Mouse (Mus musculus): ENCODE data around the gene Lrp1.

Lrp1 gene

GRCm38 (mm10) chr10:127652906-127653638 lies 32.1 kb upstream of the Lrp1 start:
- no peak for DNase-seq (ENCODE audit: low spot score in 2 of 2)

GRCm38 (mm10) chr10:127645791-127646190 lies 24.8 kb upstream of the Lrp1 start:
- DNase-seq (ENCODE audit: low spot score in 2 of 2): no peak

- peak; percentile 60 to 71 for DNase-seq (ENCODE audit: low spot score in 2 of 2)
Observed at GRCm38 (mm10) chr10:127643553-127644238, 22.7 kb upstream of the Lrp1 start.

- peak; percentile 66 to 78 for DNase-seq (ENCODE audit: low spot score in 2 of 2)
Observed at GRCm38 (mm10) chr10:127642772-127643552, 22.0 kb upstream of the Lrp1 start, which contains the start of gene Stat6. Stat6 (plus strand) TSS chr10:127642986.

GRCm38 (mm10) chr10:127641861-127642771 lies 21.2 kb upstream of the Lrp1 start:
- DNase-seq (ENCODE audit: low spot score in 2 of 2): peak; percentile 80 to 88

GRCm38 (mm10) chr10:127640421-127640820 lies 19.5 kb upstream of the Lrp1 start:
- DNase-seq (ENCODE audit: low spot score in 2 of 2): no peak

- DNase-seq (ENCODE audit: low spot score in 2 of 2): no peak
Observed at GRCm38 (mm10) chr10:127632668-127633271, 11.8 kb upstream of the Lrp1 start.

GRCm38 (mm10) chr10:127631261-127632214 lies 10.6 kb upstream of the Lrp1 start:
- DNase-seq (ENCODE audit: low spot score in 2 of 2): no peak

GRCm38 (mm10) chr10:127626433-127626832 lies 5.5 kb upstream of the Lrp1 start:
- DNase-seq (ENCODE audit: low spot score in 2 of 2): peak in 1 of 2 experiments; percentile 40

GRCm38 (mm10) chr10:127623439-127624216 lies 2.7 kb upstream of the Lrp1 start:
- no peak for DNase-seq (ENCODE audit: low spot score in 2 of 2)

- no peak for DNase-seq (ENCODE audit: low spot score in 2 of 2)
Observed at GRCm38 (mm10) chr10:127622661-127623060, 1.7 kb upstream of the Lrp1 start.

- DNase-seq (ENCODE audit: low spot score in 2 of 2): peak in 1 of 2 experiments; percentile 32
Observed at GRCm38 (mm10) chr10:127622057-127622392, 1.1 kb upstream of the Lrp1 start.

- no peak for DNase-seq (ENCODE audit: low spot score in 2 of 2)
Observed at GRCm38 (mm10) chr10:127621191-127622056, 476 bp upstream of the Lrp1 start.

- no peak for DNase-seq (ENCODE audit: low spot score in 2 of 2)
Observed at GRCm38 (mm10) chr10:127619941-127620405, 975 bp downstream of the Lrp1 start.

- DNase-seq (ENCODE audit: low spot score in 2 of 2): no peak
Observed at GRCm38 (mm10) chr10:127619119-127619721, 1.7 kb downstream of the Lrp1 start.

- DNase-seq (ENCODE audit: low spot score in 2 of 2): no peak
Observed at GRCm38 (mm10) chr10:127618173-127618572, 2.8 kb downstream of the Lrp1 start.

GRCm38 (mm10) chr10:127617294-127617693 lies 3.7 kb downstream of the Lrp1 start:
- DNase-seq (ENCODE audit: low spot score in 2 of 2): no peak
